Mouse (Mus musculus) inflammation-experienced regulatory T-cells, adult 16 weeks (primary cell): Measurements from ENCODE around the gene Mpped2. TPM values are rescaled to one million over a fixed set of nuclear protein-coding genes. Genes with fewer than 3 reads are reported as not detected.

Experiments used
- polyA plus RNA-seq: library from polyadenylated mRNA; unstranded; fragments of 100-300 nt; shearing (Covaris generic); gene quantifications from one replicate; pipeline ENCODE4 v1.2.1, GENCODE M21; 2017

The Mpped2 gene
- 0.50 TPM for polyA plus RNA-seq

DNA sequence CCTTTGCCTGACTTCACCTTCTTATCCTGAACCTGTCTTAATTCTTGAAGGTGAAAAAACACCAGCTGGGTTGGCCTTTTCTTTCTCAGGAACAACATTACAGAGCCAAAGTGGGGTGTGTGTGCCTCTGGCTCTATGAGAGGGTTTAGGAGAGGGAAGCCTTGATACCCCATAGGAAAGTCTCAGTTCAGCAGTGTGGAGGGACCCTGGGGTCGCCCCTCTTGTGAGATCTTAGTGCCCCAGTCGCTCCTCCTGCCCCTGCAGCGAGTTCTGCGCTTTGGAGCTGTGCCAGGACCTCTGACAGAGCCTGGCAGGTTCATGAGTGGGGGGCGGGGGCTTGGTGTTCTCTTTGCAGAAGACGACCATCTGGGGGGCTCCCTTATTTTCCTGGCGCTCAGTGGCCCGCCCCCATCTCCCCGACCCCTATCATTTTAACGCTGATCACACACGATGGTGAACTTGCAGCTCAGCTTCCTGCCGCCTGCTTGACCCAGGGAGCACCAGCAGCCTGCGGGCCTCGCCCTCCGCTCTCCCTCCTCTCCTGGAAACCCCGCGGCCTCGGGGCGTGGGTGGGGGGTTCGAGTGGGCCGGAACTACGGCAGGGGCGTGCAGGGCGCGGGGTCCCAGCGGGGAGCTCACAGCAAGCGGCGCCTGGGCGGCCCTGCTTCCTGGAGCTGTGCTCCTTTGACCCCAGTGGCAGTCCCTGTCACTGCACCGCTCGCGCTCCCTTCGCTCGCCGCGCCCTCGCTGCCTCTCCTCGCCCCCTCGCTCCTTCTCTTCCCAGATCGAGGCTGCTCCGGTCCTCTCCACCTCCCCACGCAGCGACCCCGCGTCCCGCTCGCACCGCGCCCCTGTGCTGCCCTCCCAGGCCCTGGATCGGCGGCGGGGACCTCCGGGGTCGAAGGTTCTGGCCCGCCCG lies at the start of gene Mpped2:
TSS of gene Mpped2 (plus strand) at position 487 of the 919 bp plus-strand sequence.

